Mouse (Mus musculus) gonadal fat pad, adult 2 months (tissue): ENCODE data around the gene Cdkn2aip. TPM values are rescaled to one million over a fixed set of nuclear protein-coding genes. Genes with fewer than 3 reads are reported as not detected.

ENCODE experiments used
- DNase-seq: peaks from one replicate; pipeline ENCODE4 v3.0.0-alpha.2; 2012; ENCODE audit warnings: low read depth
- polyA plus RNA-seq: library from polyadenylated mRNA; depleted of rRNA; stranded (reverse); fragments of >200 nt; gene quantifications from 2 replicates; pipeline ENCODE4 v1.2.3, GENCODE M21; 2012; rRNA removed

Cdkn2aip gene
- 7.6 and 9.6 TPM in 2 replicates for polyA plus RNA-seq

- peak; percentile 89 for DNase-seq
These were observed at the start of gene Cdkn2aip for GRCm38 (mm10) chr8:47713761-47714745. Gene Cdkn2aip, minus strand, starts transcription at chr8:47713932.

- no peak for DNase-seq
These were observed 49.5 kb upstream of the Cdkn2aip start for GRCm38 (mm10) chr8:47763194-47763593.

DNA sequence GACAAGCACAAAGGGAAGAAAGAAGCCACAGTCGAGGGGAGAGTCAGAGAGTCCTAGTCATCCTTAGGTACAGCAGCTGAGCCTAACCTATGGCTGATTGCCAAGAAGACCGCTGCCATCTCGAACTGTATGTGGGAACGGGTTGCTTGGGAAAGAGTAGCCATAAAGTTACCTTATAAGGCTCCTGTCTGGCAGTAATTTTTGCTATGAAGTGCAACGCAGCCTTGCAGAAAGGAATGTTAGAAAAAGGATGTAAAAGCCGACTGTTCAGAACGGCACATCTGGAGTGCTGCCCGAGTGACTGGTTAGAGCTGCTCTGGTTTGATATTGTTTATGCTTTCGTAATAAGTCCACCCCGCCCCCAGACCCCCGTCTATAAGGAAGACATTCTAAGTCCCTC lies 47.0 kb upstream of the Cdkn2aip start:
- DNase-seq: no peak

- DNase-seq: no peak
These were observed 46.5 kb upstream of the Cdkn2aip start for GRCm38 (mm10) chr8:47760186-47760585.

DNA sequence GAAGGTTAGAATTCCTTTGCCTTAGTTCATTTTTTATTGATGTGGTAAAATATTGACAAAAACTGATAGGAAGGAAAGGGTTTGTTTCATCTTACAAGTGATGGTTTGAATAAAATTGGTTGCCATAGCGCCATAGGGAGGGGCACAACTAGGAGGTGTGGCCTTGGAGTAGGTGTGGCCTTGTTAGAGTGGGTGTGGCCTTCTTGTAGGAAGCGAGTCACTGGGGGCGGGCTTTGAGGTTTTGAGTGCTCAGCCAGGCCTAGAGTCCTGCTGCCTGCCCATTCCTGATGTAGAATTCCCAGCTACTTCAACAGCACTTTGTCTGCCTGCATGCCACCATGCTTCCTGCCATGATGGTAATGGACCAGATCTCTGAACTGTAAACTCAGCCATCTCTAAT lies 39.4 kb upstream of the Cdkn2aip start:
- DNase-seq: no peak

GRCm38 (mm10) chr8:47750096-47750495 lies 36.4 kb upstream of the Cdkn2aip start:
- no peak for DNase-seq

DNA sequence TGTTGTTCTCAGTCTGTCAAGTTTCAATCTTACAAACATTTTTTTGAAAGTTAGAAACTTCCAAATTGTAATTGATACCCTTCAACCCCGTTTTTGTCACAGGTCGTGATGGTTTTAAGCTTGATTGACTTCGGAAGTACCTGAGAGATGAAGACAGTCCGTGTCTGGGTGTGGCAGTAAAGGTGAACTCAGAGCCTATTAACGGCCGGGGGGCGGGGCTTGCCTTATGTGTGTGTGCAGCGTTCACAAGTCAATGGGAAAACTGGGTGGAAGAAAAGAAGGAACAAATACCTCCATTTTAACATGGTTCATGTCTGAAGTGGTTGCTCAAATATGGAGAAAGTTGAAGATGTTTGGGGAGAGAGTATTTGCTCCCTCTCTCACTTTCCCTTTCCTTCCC lies 35.8 kb upstream of the Cdkn2aip start:
- no peak for DNase-seq

GRCm38 (mm10) chr8:47746304-47746703 lies 32.6 kb upstream of the Cdkn2aip start:
- DNase-seq: no peak

GRCm38 (mm10) chr8:47745848-47746247 lies 32.1 kb upstream of the Cdkn2aip start:
- no peak for DNase-seq

DNA sequence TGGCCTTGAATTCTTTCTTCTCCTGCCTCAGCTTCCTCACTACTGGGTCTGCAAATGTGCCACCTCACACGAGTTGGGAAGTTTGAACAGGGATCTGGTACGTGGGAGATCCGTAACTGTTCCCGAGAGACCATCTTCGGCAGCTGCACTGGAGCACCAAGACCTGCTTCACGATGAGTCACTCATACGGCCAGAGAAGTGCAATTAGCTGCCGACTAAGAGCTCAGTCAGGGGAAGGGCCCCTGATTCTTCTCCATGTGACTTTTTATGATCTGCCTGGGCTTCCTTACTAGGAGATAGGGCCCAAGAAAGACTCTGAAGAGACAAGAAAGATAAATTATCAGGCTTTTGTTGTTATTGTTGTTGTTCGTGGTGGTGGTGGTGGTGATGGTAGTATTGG lies 31.1 kb upstream of the Cdkn2aip start:
- DNase-seq: no peak

DNA sequence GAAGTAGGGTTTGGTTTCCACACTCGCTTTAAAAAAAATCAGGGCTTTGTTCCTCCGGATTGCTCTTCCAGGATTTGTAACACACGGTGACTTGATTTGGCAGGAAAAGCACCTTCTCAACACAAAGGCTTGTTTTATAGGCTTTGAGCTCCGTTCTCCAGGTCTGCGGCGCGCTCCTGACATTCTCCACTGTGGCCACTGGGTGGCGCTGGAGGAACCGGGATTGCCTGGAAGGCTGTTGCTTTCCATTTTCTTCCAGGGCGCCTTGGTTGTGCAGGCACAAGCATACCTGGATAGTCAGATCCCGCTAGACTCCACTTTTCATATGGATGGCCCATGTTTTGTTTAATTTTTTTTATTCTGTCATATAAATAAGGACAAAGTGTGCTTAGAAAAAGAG lies 29.7 kb upstream of the Cdkn2aip start:
- DNase-seq: peak; percentile 27

- DNase-seq: no peak
These were observed 29.3 kb upstream of the Cdkn2aip start for GRCm38 (mm10) chr8:47742992-47743391.

DNA sequence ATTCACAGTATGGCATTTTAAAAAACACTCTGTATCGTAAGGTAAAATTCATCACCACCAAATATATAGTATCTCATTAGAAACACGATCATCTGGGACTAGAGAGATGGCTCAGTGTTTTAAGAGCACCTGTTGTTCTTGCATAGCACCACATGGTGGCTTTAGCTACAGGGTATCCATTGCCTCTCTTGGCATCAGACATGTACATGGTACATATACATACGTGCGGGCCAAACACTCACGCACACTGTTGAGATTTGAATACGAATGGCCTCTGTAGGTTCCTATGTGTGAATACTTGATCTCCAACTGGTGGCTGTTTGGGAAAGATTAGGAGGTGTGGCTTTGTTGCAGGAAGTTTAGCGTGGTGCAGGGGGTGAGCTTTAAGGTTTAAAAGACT lies 28.6 kb upstream of the Cdkn2aip start:
- DNase-seq: no peak

GRCm38 (mm10) chr8:47737120-47737519 lies 23.4 kb upstream of the Cdkn2aip start:
- DNase-seq: no peak

DNA sequence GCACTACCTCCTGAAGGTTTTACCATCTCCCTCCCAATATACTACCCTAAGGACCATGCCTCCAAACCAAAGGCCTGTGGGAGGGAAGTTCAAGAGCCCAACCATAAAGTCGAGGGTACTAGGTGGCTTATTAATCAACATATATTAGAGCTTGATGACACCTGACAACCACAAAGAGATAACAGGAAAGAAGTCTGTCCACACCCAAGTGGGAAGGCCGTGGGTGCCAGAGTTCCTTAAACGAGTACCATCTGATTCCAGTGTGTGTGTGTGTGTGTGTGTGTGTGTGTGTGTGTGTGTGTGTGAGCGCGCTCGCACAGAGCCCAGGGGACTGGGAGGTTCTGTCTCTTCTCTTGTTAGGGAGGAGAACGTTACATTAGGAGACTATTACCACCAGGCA lies 15.6 kb upstream of the Cdkn2aip start:
- DNase-seq: no peak

DNA sequence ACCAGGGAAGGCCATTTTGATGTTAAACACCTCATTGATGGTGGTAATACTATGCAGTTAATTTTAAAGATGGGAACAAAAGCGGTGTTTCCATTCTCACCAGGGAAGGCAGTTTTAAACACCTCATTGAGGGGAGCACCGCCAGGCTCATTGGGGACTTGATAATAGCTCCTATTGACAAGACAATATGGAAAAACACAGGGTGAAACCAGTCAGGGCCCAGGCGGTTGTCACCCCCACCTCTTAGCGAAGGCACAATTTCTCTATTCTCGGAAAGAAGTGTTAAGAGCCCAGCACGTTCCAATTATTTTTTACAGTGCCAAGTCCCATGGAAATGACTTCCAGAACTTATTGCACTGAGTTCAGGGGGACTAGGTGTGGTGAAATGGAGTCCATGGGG lies 13.2 kb upstream of the Cdkn2aip start:
- no peak for DNase-seq

DNA sequence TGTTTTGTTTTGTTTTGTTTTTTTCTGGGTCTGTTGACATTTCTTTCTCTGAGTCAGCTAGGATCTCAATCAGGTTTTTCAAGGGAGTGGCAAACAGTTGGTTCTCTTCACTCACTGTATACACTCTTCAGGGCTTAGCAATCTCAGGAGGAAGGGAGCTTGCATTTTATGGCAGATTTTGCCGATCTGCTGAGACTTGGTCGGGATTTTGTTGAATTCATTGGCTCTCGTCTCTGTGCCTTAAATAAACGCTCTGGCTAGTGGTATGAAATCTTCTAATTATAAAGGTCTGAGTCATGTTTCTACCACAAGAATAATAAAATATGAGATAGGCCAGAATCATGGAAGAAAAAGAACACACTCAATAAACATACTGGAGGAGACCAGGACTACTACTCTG lies 7.9 kb upstream of the Cdkn2aip start:
- no peak for DNase-seq

GRCm38 (mm10) chr8:47718641-47719040 lies 4.9 kb upstream of the Cdkn2aip start:
- DNase-seq: no peak

DNA sequence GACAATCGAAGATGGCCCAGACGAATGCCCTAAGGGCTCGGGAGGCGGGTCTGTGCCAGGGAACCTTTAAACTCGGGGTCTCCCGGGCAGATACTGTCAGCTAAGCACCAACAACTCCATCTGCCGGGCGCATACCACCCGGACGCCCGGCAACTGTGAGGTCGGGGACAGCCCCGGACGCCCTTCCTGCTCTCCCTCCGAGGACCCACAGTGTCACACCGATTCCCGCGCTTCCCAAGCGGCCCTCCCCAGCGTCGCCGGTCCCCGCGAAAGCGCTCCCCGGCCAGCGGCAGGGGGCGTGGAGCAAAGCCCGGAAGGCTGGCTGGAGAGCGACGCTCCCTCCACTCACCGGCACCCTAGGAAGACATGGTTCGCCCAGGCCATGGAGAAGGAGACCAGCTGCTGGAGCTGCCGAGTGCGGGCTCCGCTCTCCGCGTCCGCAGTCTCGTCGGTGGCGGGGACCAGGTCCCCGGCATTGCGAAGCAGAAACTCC lies 515 bp downstream of the Cdkn2aip start:
- no peak for DNase-seq

GRCm38 (mm10) chr8:47708106-47708505 lies 5.6 kb downstream of the Cdkn2aip start:
- no peak for DNase-seq

GRCm38 (mm10) chr8:47706746-47707145 lies 7.0 kb downstream of the Cdkn2aip start:
- no peak for DNase-seq

DNA sequence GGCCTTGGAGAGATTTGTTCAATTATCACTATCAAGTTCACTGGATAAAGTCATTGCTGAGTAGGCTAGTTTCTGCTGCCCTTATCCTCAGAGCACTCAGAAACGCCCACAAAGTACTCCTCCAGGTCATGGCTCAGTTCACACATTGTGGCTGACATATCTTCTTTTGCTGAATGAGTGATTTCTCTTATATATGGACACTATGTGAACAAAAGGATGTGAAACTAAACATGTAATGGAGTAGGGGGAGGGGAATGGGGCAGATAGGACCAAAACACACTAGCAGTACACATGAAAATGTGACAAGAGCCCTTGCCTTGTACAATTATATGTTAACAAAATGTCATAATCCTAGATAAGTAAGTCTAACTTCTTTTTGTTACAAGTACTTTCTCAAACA lies 11.4 kb downstream of the Cdkn2aip start:
- DNase-seq: no peak

- no peak for DNase-seq
These were observed 16.0 kb downstream of the Cdkn2aip start for GRCm38 (mm10) chr8:47697696-47698095.
